Mouse (Mus musculus) G1E (cell line): ENCODE measurements around the gene Ddx54. TPM values are rescaled to one million over a fixed set of nuclear protein-coding genes. Genes with fewer than 3 reads are reported as not detected.

Source experiments
- ATAC-seq: 2 replicates; pipeline ENCODE4 v1.8.0; 2016; ENCODE audit warnings: mild to moderate bottlenecking; ENCODE audit not compliant: insufficient number of reproducible peaks, poor library complexity, low FRiP score, severe bottlenecking; ENCODE audit errors: extremely low read depth
- DNase-seq: peaks from one replicate; pipeline ENCODE4 v3.0.0; 2012; ENCODE audit warnings: low spot score
- H3K27me3 ChIP-seq: 2 replicates; pipeline ENCODE4 v1.6.1; 2012; ENCODE audit warnings: mild to moderate bottlenecking, low read length, inconsistent platforms; ENCODE audit not compliant: insufficient read depth
- H3K36me3 ChIP-seq: replicated peaks from 2 replicates; pipeline ENCODE3; 2012; ENCODE audit warnings: mild to moderate bottlenecking, inconsistent platforms
- H3K4me1 ChIP-seq: 2 replicates; pipeline ENCODE4 v1.6.1; 2012; ENCODE audit warnings: low read depth, low read length, inconsistent platforms, mixed read lengths; ENCODE audit not compliant: insufficient read depth
- H3K4me3 ChIP-seq: 2 replicates; pipeline ENCODE4 v1.5.1; 2012; ENCODE audit warnings: low read depth, mild to moderate bottlenecking, inconsistent platforms, low read length, moderate library complexity, mixed read lengths
- H3K9me3 ChIP-seq: replicated peaks from 2 replicates; pipeline ENCODE4 v1.6.1; 2012; ENCODE audit warnings: inconsistent platforms
- CTCF ChIP-seq: IDR thresholded peaks from 2 replicates; pipeline ENCODE4 v1.5.1; 2012; ENCODE audit warnings: low read depth, low read length, inconsistent platforms, mixed read lengths
- GATA1 ChIP-seq: IDR thresholded peaks from 2 replicates; pipeline ENCODE4 v1.6.1; 2012; ENCODE audit warnings: borderline replicate concordance, low read length, inconsistent platforms, mixed read lengths
- GATA2 ChIP-seq: IDR thresholded peaks from 2 replicates; pipeline ENCODE4 v1.6.1; 2012; ENCODE audit warnings: low read depth, low read length, inconsistent platforms, borderline replicate concordance
- POLR2AphosphoS5 ChIP-seq: IDR thresholded peaks from 2 replicates; pipeline ENCODE4 v1.6.1; 2012; ENCODE audit warnings: low read depth, low read length, inconsistent platforms; ENCODE audit not compliant: insufficient replicate concordance
- TAL1 ChIP-seq: conservative IDR thresholded peaks from 2 replicates; pipeline ENCODE4 v1.6.1; 2012; ENCODE audit warnings: low read depth, low read length, inconsistent platforms, mixed read lengths
- polyA plus RNA-seq: library from polyadenylated mRNA; stranded (reverse); fragments of >175 nt; gene quantifications from 2 replicates; pipeline ENCODE4 v1.2.3, GENCODE M21; 2012
- total RNA-seq, 2 experiments: library from RNA; stranded (forward) in 1 of 2; stranded (reverse) in 1 of 2; fragments of 200-1000 nt in 1 of 2; fragments of >200 nt in 1 of 2; fragmentation: Nextera tagmentation in 1 of 2; gene quantifications; 2 replicates each; pipeline ENCODE4 v1.2.3; 2014 to 2017

Ddx54 gene
- total and polyA plus RNA-seq, 3 experiments, result 24.3 to 103 (median 31.5) TPM

GRCm38 (mm10) chr5:120670132-120670531 lies 57.6 kb downstream of the Ddx54 start:
- TF ChIP-seq GATA2, result no peak
- no peak for TF ChIP-seq GATA1
- TF ChIP-seq TAL1, result no peak
- no peak for TF ChIP-seq CTCF
- TF ChIP-seq POLR2AphosphoS5, result no peak
- H3K27me3 ChIP-seq, result peaks cover 19% of the 10 kb centered on the region; the same call in 1 of the 2 replicates
- H3K4me1 ChIP-seq, result peaks cover 35% of the 10 kb centered on the region
- H3K9me3 ChIP-seq, result no peaks in the 10 kb centered on the region
- no peak for DNase-seq
- no peak overlapping the region for H3K4me3 ChIP-seq
- ATAC-seq, result no peak
- peaks cover 63% of the 10 kb centered on the region for H3K36me3 ChIP-seq

- ATAC-seq (no peak), DNase-seq (no peak)
- Histone ChIP-seq H3K9me3 (no peaks in the 10 kb centered on the region), H3K27me3 (peaks cover 25% of the 10 kb centered on the region; the same call in 1 of the 2 replicates), H3K4me3 (no peak overlapping the region), H3K36me3 (peaks cover 65% of the 10 kb centered on the region), H3K4me1 (peaks cover 28% of the 10 kb centered on the region)
- TF ChIP-seq GATA1 (no peak), POLR2AphosphoS5 (no peak), TAL1 (no peak), CTCF (no peak), GATA2 (no peak)
These were observed 59.3 kb downstream of the Ddx54 start for GRCm38 (mm10) chr5:120671865-120672264.

DNA sequence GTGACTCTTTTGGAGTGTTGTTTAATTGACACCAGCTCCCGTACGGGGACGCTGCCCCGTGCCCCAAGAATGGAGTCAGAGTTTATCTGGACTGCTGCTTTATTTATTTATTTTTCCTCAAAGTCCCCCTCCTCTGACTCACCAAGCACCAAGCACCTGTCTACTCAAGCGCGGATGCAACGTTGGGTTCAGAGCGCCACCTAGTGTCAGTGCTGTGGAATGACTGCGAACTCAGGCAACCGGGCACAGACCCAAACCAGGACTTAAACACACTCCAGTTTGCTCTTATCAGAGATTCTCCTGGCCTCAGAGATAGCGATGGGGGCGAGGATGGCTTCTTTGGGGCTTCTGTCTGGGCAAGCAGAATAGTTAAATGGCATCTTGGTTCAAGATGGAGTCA lies 61.1 kb downstream of the Ddx54 start:
- TF ChIP-seq TAL1, result no peak
- no peak for TF ChIP-seq POLR2AphosphoS5
- TF ChIP-seq GATA2, result no peak
- TF ChIP-seq CTCF, result peak; percentile 85
- Histone ChIP-seq H3K4me1 (peaks cover 41% of the 10 kb centered on the region), H3K36me3 (peaks cover 72% of the 10 kb centered on the region), H3K27me3 (peaks cover 21% of the 10 kb centered on the region; the same call in 1 of the 2 replicates), H3K4me3 (no peak overlapping the region), H3K9me3 (no peaks in the 10 kb centered on the region)
- DNase-seq (peak; percentile 64), ATAC-seq (peak; percentile 46; the same call in 1 of the 2 replicates)

DNA sequence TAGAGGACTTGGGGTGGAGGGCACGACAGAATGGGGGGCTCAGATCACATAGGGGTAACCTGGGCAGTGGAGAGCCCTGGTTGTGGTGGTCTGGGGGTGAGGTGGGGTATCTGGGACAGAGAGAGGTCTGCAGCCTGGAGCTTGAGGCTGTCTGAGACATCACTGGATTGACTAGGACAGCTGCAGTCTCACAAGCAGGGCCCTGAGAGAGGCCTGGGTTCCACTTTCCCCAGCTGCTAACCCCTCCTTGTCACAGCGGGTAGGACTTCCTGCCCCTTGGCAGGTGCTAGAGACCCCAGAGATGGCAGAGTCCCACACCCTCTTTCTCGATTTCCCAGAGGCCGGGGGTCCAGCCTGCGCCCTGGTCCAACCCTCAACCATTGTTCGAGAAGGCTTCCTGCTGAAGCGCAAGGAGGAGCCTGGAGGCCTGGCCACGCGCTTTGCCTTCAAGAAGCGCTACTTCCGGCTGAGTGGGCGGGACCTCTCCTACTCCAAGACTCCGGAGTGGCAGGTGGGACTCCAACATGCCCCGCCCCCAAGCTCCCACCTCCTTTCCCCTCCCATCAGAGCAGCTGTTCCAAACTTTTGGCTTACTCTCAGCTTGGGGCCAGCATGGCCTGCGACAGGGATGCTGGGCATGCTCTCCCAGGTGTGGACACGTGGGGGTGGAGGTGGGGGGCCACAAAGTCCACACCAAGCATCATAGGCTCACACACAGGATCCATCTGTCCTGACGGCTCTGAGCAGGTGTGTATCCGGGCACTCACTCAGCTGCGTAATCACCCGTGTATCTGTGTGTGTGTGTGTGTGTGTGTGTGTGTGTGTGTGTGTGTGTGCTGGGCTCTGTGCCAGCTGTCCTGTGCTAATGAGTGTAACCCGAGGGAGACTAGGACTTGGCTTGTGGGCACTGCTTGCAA lies 61.9 kb downstream of the Ddx54 start:
- H3K36me3 ChIP-seq, result peaks cover 73% of the 10 kb centered on the region

GRCm38 (mm10) chr5:120677516-120677915 lies 65.0 kb downstream of the Ddx54 start:
- H3K4me3 ChIP-seq, result no peak overlapping the region
- peaks cover 34% of the 10 kb centered on the region for H3K27me3 ChIP-seq
- peaks cover 59% of the 10 kb centered on the region for H3K4me1 ChIP-seq
- TF ChIP-seq CTCF, result no peak
- TF ChIP-seq GATA1, result no peak
- no peak for TF ChIP-seq POLR2AphosphoS5
- TF ChIP-seq GATA2, result no peak
- TF ChIP-seq TAL1, result no peak
- ATAC-seq, result peak; percentile 25; the same call in 1 of the 2 replicates
- no peak for DNase-seq
- H3K36me3 ChIP-seq, result peaks cover 54% of the 10 kb centered on the region
- no peaks in the 10 kb centered on the region for H3K9me3 ChIP-seq

More for the DNA sequence above, 61.9 kb downstream of the Ddx54 start:
- no peaks in the 10 kb centered on the region for H3K9me3 ChIP-seq
- ATAC-seq (no peak), DNase-seq (no peak)
- H3K27me3 ChIP-seq, result peaks cover 25% of the 10 kb centered on the region; the same call in 1 of the 2 replicates
- TF ChIP-seq GATA2, result no peak
- TF ChIP-seq POLR2AphosphoS5, result no peak
- TF ChIP-seq GATA1, result no peak
- no peak for TF ChIP-seq CTCF
- no peak for TF ChIP-seq TAL1
- no peak overlapping the region for H3K4me3 ChIP-seq
- peaks cover 46% of the 10 kb centered on the region for H3K4me1 ChIP-seq

Other genes starting within 250 kb of the Ddx54 start
- not detected in 2 replicates for gene Lhx5, start 181.0 kb upstream of the Ddx54 start, total RNA-seq (2014; fragmentation: Nextera tagmentation)
- gene Lhx5, start 181.0 kb upstream of the Ddx54 start, total RNA-seq (2017), result 0.05 and 0.06 TPM in 2 replicates
- not detected in 2 replicates for gene Lhx5, start 181.0 kb upstream of the Ddx54 start, polyA plus RNA-seq
- gene Sdsl, start 139.9 kb upstream of the Ddx54 start, total RNA-seq (2014; fragmentation: Nextera tagmentation), result not detected in 2 replicates
- 0.70 and 1.6 TPM in 2 replicates for gene Sdsl, start 139.9 kb upstream of the Ddx54 start, total RNA-seq (2017)
- 0.98 and 1.1 TPM in 2 replicates for gene Sdsl, start 139.9 kb upstream of the Ddx54 start, polyA plus RNA-seq
- gene Sds, start 136.2 kb upstream of the Ddx54 start, total RNA-seq (2014; fragmentation: Nextera tagmentation), result not detected in 2 replicates
- not detected in 2 replicates for gene Sds, start 136.2 kb upstream of the Ddx54 start, total RNA-seq (2017)
- gene Sds, start 136.2 kb upstream of the Ddx54 start, polyA plus RNA-seq, result not detected in 2 replicates
- 13.2 and 19.6 TPM in 2 replicates for gene Plbd2, start 109.1 kb upstream of the Ddx54 start, total RNA-seq (2014; fragmentation: Nextera tagmentation)
- 8.4 and 8.7 TPM in 2 replicates for gene Plbd2, start 109.1 kb upstream of the Ddx54 start, total RNA-seq (2017)
- 20.6 and 26.1 TPM in 2 replicates for gene Plbd2, start 109.1 kb upstream of the Ddx54 start, polyA plus RNA-seq
- 5.3 and 6.6 TPM in 2 replicates for gene Slc8b1, start 101.6 kb upstream of the Ddx54 start, total RNA-seq (2014; fragmentation: Nextera tagmentation)
- gene Slc8b1, start 101.6 kb upstream of the Ddx54 start, total RNA-seq (2017), result 3.7 and 6.2 TPM in 2 replicates
- 3.4 and 3.6 TPM in 2 replicates for gene Slc8b1, start 101.6 kb upstream of the Ddx54 start, polyA plus RNA-seq
- 22.3 and 51.6 TPM in 2 replicates for gene Tpcn1, start 24.1 kb upstream of the Ddx54 start, total RNA-seq (2014; fragmentation: Nextera tagmentation)
- gene Tpcn1, start 24.1 kb upstream of the Ddx54 start, total RNA-seq (2017), result 2.1 and 3.2 TPM in 2 replicates
- 33.2 and 36.0 TPM in 2 replicates for gene Tpcn1, start 24.1 kb upstream of the Ddx54 start, polyA plus RNA-seq
- not detected in 2 replicates for gene Iqcd, start 23.7 kb upstream of the Ddx54 start, total RNA-seq (2014; fragmentation: Nextera tagmentation)
- gene Iqcd, start 23.7 kb upstream of the Ddx54 start, total RNA-seq (2017), result 0.35 and 0.60 TPM in 2 replicates
- gene Iqcd, start 23.7 kb upstream of the Ddx54 start, polyA plus RNA-seq, result 1.2 and 1.5 TPM in 2 replicates
- gene Rita1, start 150 bp upstream of the Ddx54 start, total RNA-seq (2014; fragmentation: Nextera tagmentation), result 8.4 and 10.5 TPM in 2 replicates
- gene Rita1, start 150 bp upstream of the Ddx54 start, total RNA-seq (2017), result 9.5 and 13.7 TPM in 2 replicates
- 42.4 and 45.7 TPM in 2 replicates for gene Rita1, start 150 bp upstream of the Ddx54 start, polyA plus RNA-seq
- gene Cfap73, start 21.5 kb downstream of the Ddx54 start, total RNA-seq (2014; fragmentation: Nextera tagmentation), result not detected in 2 replicates
- gene Cfap73, start 21.5 kb downstream of the Ddx54 start, total RNA-seq (2017), result not detected in 2 replicates
- not detected in 2 replicates for gene Cfap73, start 21.5 kb downstream of the Ddx54 start, polyA plus RNA-seq
- gene Rasal1, start 36.1 kb downstream of the Ddx54 start, total RNA-seq (2014; fragmentation: Nextera tagmentation), result 5.6 and 13.2 TPM in 2 replicates
- gene Rasal1, start 36.1 kb downstream of the Ddx54 start, total RNA-seq (2017), result 1.4 and 1.7 TPM in 2 replicates
- gene Rasal1, start 36.1 kb downstream of the Ddx54 start, polyA plus RNA-seq, result 10.8 and 13.1 TPM in 2 replicates
- gene Dtx1, start 99.2 kb downstream of the Ddx54 start, total RNA-seq (2014; fragmentation: Nextera tagmentation), result not detected in 2 replicates
- 0.05 and 0.06 TPM in 2 replicates for gene Dtx1, start 99.2 kb downstream of the Ddx54 start, total RNA-seq (2017)
- gene Dtx1, start 99.2 kb downstream of the Ddx54 start, polyA plus RNA-seq, result 0.03 and 0.09 TPM in 2 replicates
- 1.7 and 3.5 TPM in 2 replicates for gene Oas2, start 137.1 kb downstream of the Ddx54 start, total RNA-seq (2014; fragmentation: Nextera tagmentation)
- 2.3 and 2.4 TPM in 2 replicates for gene Oas2, start 137.1 kb downstream of the Ddx54 start, total RNA-seq (2017)
- gene Oas2, start 137.1 kb downstream of the Ddx54 start, polyA plus RNA-seq, result 0.11 and 0.15 TPM in 2 replicates
- 0.97 and 2.0 TPM in 2 replicates for gene Oas3, start 164.9 kb downstream of the Ddx54 start, total RNA-seq (2014; fragmentation: Nextera tagmentation)
- gene Oas3, start 164.9 kb downstream of the Ddx54 start, total RNA-seq (2017), result 0.60 and 0.76 TPM in 2 replicates
- gene Oas3, start 164.9 kb downstream of the Ddx54 start, polyA plus RNA-seq, result 0.26 and 0.28 TPM in 2 replicates
- not detected in 2 replicates for gene Oas1e, start 182.8 kb downstream of the Ddx54 start, total RNA-seq (2014; fragmentation: Nextera tagmentation)
- 0.12 TPM in 1 of 2 replicates, not detected in the other for gene Oas1e, start 182.8 kb downstream of the Ddx54 start, total RNA-seq (2017)
- gene Oas1e, start 182.8 kb downstream of the Ddx54 start, polyA plus RNA-seq, result not detected in 2 replicates
- gene Oas1c, start 199.8 kb downstream of the Ddx54 start, total RNA-seq (2014; fragmentation: Nextera tagmentation), result 9.5 and 10.3 TPM in 2 replicates
- 4.3 and 6.4 TPM in 2 replicates for gene Oas1c, start 199.8 kb downstream of the Ddx54 start, total RNA-seq (2017)
- 0.25 and 0.29 TPM in 2 replicates for gene Oas1c, start 199.8 kb downstream of the Ddx54 start, polyA plus RNA-seq
- not detected in 2 replicates for gene Oas1f, start 234.6 kb downstream of the Ddx54 start, total RNA-seq (2014; fragmentation: Nextera tagmentation)
- not detected in 2 replicates for gene Oas1f, start 234.6 kb downstream of the Ddx54 start, total RNA-seq (2017)
- not detected in 2 replicates for gene Oas1f, start 234.6 kb downstream of the Ddx54 start, polyA plus RNA-seq
- not detected in 2 replicates for gene Oas1h, start 248.7 kb downstream of the Ddx54 start, total RNA-seq (2014; fragmentation: Nextera tagmentation)
- gene Oas1h, start 248.7 kb downstream of the Ddx54 start, total RNA-seq (2017), result not detected in 2 replicates
- not detected in 2 replicates for gene Oas1h, start 248.7 kb downstream of the Ddx54 start, polyA plus RNA-seq